Mouse (Mus musculus): ENCODE measurements around the gene Tuba4a.

Gene Tuba4a

GRCm38 (mm10) chr1:75210136-75211087, 9.3 kb downstream of the Tuba4a start, which contains the start of the genes Glb1l and Stk16:
TSS of gene Glb1l (minus strand) at chr1:75210813.
TSS of gene Stk16 (plus strand) at chr1:75210838.
- peak; percentile 96 for DNase-seq

GRCm38 (mm10) chr1:75208967-75209678, 10.5 kb downstream of the Tuba4a start:
- no peak for DNase-seq

GRCm38 (mm10) chr1:75201236-75201635, 18.4 kb downstream of the Tuba4a start:
- no peak for DNase-seq

GRCm38 (mm10) chr1:75192452-75192851, 27.2 kb downstream of the Tuba4a start:
- DNase-seq = no peak

GRCm38 (mm10) chr1:75191622-75192402, 27.9 kb downstream of the Tuba4a start, which contains the start of the genes Ankzf1 and Atg9a:
TSS of gene Ankzf1 (plus strand) at chr1:75192151.
TSS of gene Atg9a (minus strand) at chr1:75192196.
- DNase-seq = peak; percentile 95

GRCm38 (mm10) chr1:75191258-75191621, 28.4 kb downstream of the Tuba4a start:
- no peak for DNase-seq

- no peak for DNase-seq
Observed at GRCm38 (mm10) chr1:75190577-75190976, 29.1 kb downstream of the Tuba4a start.

GRCm38 (mm10) chr1:75187914-75188483, 31.7 kb downstream of the Tuba4a start:
- no peak for DNase-seq

- DNase-seq = no peak
Observed at GRCm38 (mm10) chr1:75187126-75187525, 32.5 kb downstream of the Tuba4a start.

- DNase-seq = no peak
Observed at GRCm38 (mm10) chr1:75185495-75185894, 34.2 kb downstream of the Tuba4a start.

GRCm38 (mm10) chr1:75182160-75182559, 37.5 kb downstream of the Tuba4a start:
- DNase-seq = no peak

GRCm38 (mm10) chr1:75181377-75181870, 38.2 kb downstream of the Tuba4a start:
- DNase-seq = no peak

GRCm38 (mm10) chr1:75180741-75181140, 38.9 kb downstream of the Tuba4a start:
- DNase-seq = no peak

GRCm38 (mm10) chr1:75180105-75180590, 39.5 kb downstream of the Tuba4a start, which contains the start of gene Abcb6:
TSS of gene Abcb6 (minus strand) at chr1:75180392.
- DNase-seq = peak; percentile 91

- peak; percentile 37 for DNase-seq
Observed at GRCm38 (mm10) chr1:75179334-75180104, 40.1 kb downstream of the Tuba4a start.

- DNase-seq = peak; percentile 94
Observed at GRCm38 (mm10) chr1:75168472-75169464, 50.9 kb downstream of the Tuba4a start, which contains the start of gene Zfand2b. TSS of gene Zfand2b (plus strand) at chr1:75168646.

GRCm38 (mm10) chr1:75168093-75168471, 51.6 kb downstream of the Tuba4a start:
- no peak for DNase-seq
